Mouse (Mus musculus) kidney, embryonic 14.5 days (tissue): ENCODE measurements around the gene Cnr1. TPM values are rescaled to one million over a fixed set of nuclear protein-coding genes. Genes with fewer than 3 reads are reported as not detected.

Experiments
- ATAC-seq: fragments of 200-750 bp; cut with Nextera tagmentation; 2 replicates; pipeline ENCODE4 v1.8.0; 2017; ENCODE audit warnings: moderate number of reproducible peaks, mild to moderate bottlenecking, moderate TSS enrichment, moderate library complexity; ENCODE audit not compliant: low FRiP score, low TSS enrichment
- H3K27ac ChIP-seq: fragments of 300-500 bp; sonication (generic); 2 replicates; pipeline ENCODE4 v1.5.1; 2014; ENCODE audit warnings: low read depth, mild to moderate bottlenecking, low read length, moderate library complexity, mixed read lengths
- H3K27me3 ChIP-seq: fragments of 300-500 bp; sonication (generic); 2 replicates; pipeline ENCODE4 v1.6.1; 2014; ENCODE audit warnings: mild to moderate bottlenecking, low read length; ENCODE audit not compliant: control insufficient read depth, insufficient read depth
- H3K36me3 ChIP-seq: fragments of 300-500 bp; sonication (generic); 2 replicates; pipeline ENCODE4 v1.6.1; 2014; ENCODE audit warnings: low read length, mixed read lengths; ENCODE audit not compliant: control insufficient read depth, insufficient read depth
- H3K4me1 ChIP-seq: fragments of 300-500 bp; sonication (generic); 2 replicates; pipeline ENCODE4 v1.6.1; 2014; ENCODE audit warnings: low read length, mixed read lengths; ENCODE audit not compliant: control insufficient read depth, insufficient read depth
- H3K4me2 ChIP-seq: fragments of 300-500 bp; sonication (generic); replicated peaks from 2 replicates; pipeline ENCODE4 v1.6.1; 2014; ENCODE audit warnings: low read depth, mild to moderate bottlenecking, low read length
- H3K4me3 ChIP-seq: fragments of 300-500 bp; sonication (generic); 2 replicates; pipeline ENCODE4 v1.5.1; 2014; ENCODE audit warnings: mild to moderate bottlenecking, low read length
- H3K9ac ChIP-seq: fragments of 300-500 bp; sonication (generic); 2 replicates; pipeline ENCODE4 v1.6.1; 2014; ENCODE audit warnings: low read depth, mild to moderate bottlenecking, low read length, moderate library complexity
- H3K9me3 ChIP-seq: fragments of 300-500 bp; sonication (generic); 2 replicates; pipeline ENCODE4 v1.6.1; 2016; ENCODE audit warnings: low read length; ENCODE audit not compliant: control insufficient read depth
- WGBS: fragments of 180-500 bp; shearing (Covaris S2); extraction: QIAGEN DNeasy Blood & Tissue Kit; methylation state at CpG from one replicate; pipeline ENCODE4 v1.1.7; 2014; 5-methylcytosine and 5-hydroxymethylcytosine counted together
- polyA plus RNA-seq: library from polyadenylated mRNA; unstranded; fragments of >200 nt; fragmentation: Nextera tagmentation; extraction: Ambion mirVana; gene quantifications from 2 replicates; pipeline ENCODE4 v1.2.1, GENCODE M21; 2014

Cnr1 gene
- polyA plus RNA-seq, 1 experiment from 2014 or later, result 0.34 TPM

GRCm38 (mm10) chr4:33926010-33926409 is 1.6 kb downstream of the Cnr1 start:
- no peak overlapping the region for H3K4me3 ChIP-seq
- H3K9me3 ChIP-seq, result no peaks in the 10 kb centered on the region
- no peaks in the 10 kb centered on the region for H3K4me1 ChIP-seq
- no peak overlapping the region for H3K27ac ChIP-seq
- no peak for ATAC-seq
- H3K4me2 ChIP-seq, result no peak overlapping the region
- no peaks in the 10 kb centered on the region for H3K36me3 ChIP-seq
- H3K27me3 ChIP-seq, result peaks cover 27% of the 10 kb centered on the region
- 50% methylated on average over 6 of the region's 6 CpGs for WGBS
- no peak overlapping the region for H3K9ac ChIP-seq

DNA sequence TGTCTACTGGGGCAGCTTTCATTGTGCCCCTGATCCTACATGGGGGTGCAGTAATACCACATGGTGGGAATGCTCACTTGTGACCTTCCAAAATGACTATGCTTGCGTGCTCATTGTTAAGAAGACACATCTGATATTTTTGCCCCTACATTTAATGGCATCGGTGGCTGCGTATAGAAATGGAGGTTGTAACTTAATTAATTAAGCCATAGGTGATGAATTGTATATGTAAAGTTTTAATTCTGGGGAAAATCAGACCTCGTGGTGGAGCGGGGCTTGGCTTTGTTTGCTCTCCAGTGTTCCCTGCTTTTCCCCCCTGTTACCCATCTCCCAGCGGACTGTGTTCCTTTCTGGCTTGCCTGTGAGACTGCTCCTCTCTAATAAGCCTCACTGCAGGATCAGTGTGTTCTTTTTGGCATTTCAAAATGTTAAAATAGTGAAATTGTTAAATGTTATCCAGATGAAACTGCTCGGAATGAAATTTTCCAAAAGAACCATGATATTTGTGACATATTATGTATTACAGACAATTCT is 2.4 kb downstream of the Cnr1 start:
- H3K27me3 ChIP-seq, result peaks cover 24% of the 10 kb centered on the region
- H3K4me3 ChIP-seq, result no peak overlapping the region
- H3K9ac ChIP-seq, result no peak overlapping the region
- no peak for ATAC-seq
- H3K4me1 ChIP-seq, result no peaks in the 10 kb centered on the region
- no peaks in the 10 kb centered on the region for H3K9me3 ChIP-seq
- WGBS, result 88% methylated on average over 7 of the region's 7 CpGs
- H3K36me3 ChIP-seq, result no peaks in the 10 kb centered on the region
- no peak overlapping the region for H3K27ac ChIP-seq
- no peak overlapping the region for H3K4me2 ChIP-seq

- Histone ChIP-seq H3K36me3 (no peaks in the 10 kb centered on the region), H3K9me3 (no peaks in the 10 kb centered on the region), H3K27me3 (peaks cover 16% of the 10 kb centered on the region), H3K4me2 (no peak overlapping the region), H3K4me3 (no peak overlapping the region), H3K27ac (no peak overlapping the region), H3K4me1 (no peaks in the 10 kb centered on the region), H3K9ac (no peak overlapping the region)
- ATAC-seq, result no peak
- WGBS, result 94% methylated on average over 3 of the region's 3 CpGs
Observed at GRCm38 (mm10) chr4:33927644-33928043, 3.3 kb downstream of the Cnr1 start.

DNA sequence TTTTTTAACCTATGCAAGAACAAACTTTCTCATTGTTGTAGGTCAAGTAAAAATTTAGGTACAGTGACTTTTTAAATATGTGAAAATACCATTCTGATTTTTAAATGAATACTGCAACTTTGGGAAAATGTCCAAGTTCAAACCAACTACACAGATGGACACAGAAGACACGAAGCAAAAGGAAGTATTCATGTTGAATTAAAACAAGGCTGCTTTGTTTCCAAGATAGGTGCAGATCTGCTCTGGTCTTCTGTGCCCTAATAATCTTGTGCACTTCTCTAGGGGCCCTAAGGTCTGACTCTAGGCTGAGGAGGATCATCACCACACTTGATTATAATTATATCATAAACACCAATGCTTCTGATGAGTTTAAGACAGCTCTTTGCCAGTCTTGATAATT is 4.1 kb downstream of the Cnr1 start:
- Histone ChIP-seq H3K36me3 (no peaks in the 10 kb centered on the region), H3K27ac (no peak overlapping the region), H3K9ac (no peak overlapping the region), H3K27me3 (peaks cover 13% of the 10 kb centered on the region), H3K4me2 (no peak overlapping the region), H3K4me3 (no peak overlapping the region), H3K4me1 (no peaks in the 10 kb centered on the region), H3K9me3 (no peaks in the 10 kb centered on the region)
- ATAC-seq, result no peak
- 65% methylated on average over 1 of the region's 1 CpGs for WGBS

DNA sequence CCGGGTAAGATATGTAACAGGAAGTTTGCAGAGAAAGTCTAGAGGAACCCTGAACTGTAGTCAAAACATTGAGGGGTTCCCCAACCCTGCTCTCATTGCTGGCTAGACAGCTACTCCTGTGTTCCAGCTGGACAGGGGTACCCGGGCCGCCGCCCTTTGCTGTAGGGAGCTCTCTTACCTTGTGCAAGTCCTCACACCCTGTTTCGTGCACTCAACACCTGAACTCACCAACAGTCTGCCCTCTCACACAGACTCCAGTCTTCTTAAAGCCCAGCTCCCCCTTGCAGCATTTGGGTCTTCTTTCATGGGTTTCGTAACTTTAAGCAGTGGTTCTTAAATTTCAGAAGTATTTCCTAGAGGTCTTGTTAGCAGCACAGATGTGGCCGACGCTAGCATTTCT is 7.0 kb downstream of the Cnr1 start:
- no peak for ATAC-seq
- no peaks in the 10 kb centered on the region for H3K4me1 ChIP-seq
- no peak overlapping the region for H3K9ac ChIP-seq
- no peaks in the 10 kb centered on the region for H3K9me3 ChIP-seq
- H3K27me3 ChIP-seq, result peaks cover 5% of the 10 kb centered on the region; the same call in 1 of the 2 replicates
- 88% methylated on average over 8 of the region's 8 CpGs for WGBS
- H3K27ac ChIP-seq, result no peak overlapping the region
- no peaks in the 10 kb centered on the region for H3K36me3 ChIP-seq
- no peak overlapping the region for H3K4me2 ChIP-seq
- H3K4me3 ChIP-seq, result no peak overlapping the region

- Histone ChIP-seq H3K27me3 (no peaks in the 10 kb centered on the region), H3K4me3 (no peak overlapping the region), H3K4me2 (no peak overlapping the region), H3K27ac (no peak overlapping the region), H3K36me3 (no peaks in the 10 kb centered on the region), H3K9me3 (no peaks in the 10 kb centered on the region), H3K4me1 (no peaks in the 10 kb centered on the region), H3K9ac (no peak overlapping the region)
- ATAC-seq, result no peak
- 82% methylated on average over 5 of the region's 5 CpGs for WGBS
Observed at GRCm38 (mm10) chr4:33941557-33941956, 17.2 kb downstream of the Cnr1 start.

GRCm38 (mm10) chr4:33943936-33944335 is 19.5 kb downstream of the Cnr1 start:
- no peaks in the 10 kb centered on the region for H3K27me3 ChIP-seq
- WGBS, result 95% methylated on average over 13 of the region's 13 CpGs
- H3K4me3 ChIP-seq, result no peak overlapping the region
- no peak overlapping the region for H3K27ac ChIP-seq
- no peaks in the 10 kb centered on the region for H3K36me3 ChIP-seq
- H3K9ac ChIP-seq, result no peak overlapping the region
- no peaks in the 10 kb centered on the region for H3K9me3 ChIP-seq
- H3K4me2 ChIP-seq, result no peak overlapping the region
- no peaks in the 10 kb centered on the region for H3K4me1 ChIP-seq
- ATAC-seq, result no peak

DNA sequence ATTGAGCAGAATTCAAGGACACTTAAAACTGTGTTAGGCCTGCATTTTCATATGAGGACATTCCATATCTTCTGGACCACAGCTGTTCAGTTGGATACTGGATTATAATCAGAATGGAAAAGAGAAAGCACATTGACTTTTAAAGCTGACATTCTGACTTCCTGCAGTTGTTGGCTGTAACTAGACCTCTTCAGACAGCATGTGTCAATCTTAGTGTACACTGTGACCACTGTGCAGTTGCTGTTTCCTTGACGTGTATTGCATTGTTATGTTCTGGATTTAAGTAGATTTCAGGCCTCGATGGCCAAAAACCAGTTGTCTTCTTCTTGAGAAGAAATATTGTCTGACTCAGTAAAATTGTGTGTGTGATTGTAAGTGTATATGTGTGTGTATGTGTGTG is 21.3 kb downstream of the Cnr1 start:
- Histone ChIP-seq H3K4me3 (no peak overlapping the region), H3K9me3 (no peaks in the 10 kb centered on the region), H3K9ac (no peak overlapping the region), H3K27me3 (no peaks in the 10 kb centered on the region), H3K4me1 (no peaks in the 10 kb centered on the region), H3K4me2 (no peak overlapping the region), H3K27ac (no peak overlapping the region), H3K36me3 (no peaks in the 10 kb centered on the region)
- no peak for ATAC-seq
- 78% methylated on average over 2 of the region's 2 CpGs for WGBS

DNA sequence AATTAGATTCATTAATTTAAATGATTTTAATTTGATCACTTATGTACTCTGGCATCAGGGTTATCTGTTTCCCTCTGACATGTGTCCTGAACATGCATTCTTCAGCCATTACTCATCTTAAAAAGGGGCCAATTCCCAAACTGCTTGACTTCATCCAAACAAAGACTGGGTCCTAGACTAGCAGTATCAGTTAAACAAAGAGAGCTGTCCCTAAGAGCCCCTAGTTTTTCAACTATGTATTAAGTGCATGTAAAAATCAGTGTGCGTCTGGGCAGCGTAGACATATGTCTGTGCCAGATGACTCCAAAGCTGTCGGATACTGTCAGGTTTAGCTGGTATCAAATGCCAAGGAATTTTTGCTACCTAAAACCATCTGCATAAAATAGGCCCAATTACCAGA is 23.2 kb downstream of the Cnr1 start:
- Histone ChIP-seq H3K27ac (no peak overlapping the region), H3K4me2 (no peak overlapping the region), H3K4me1 (no peaks in the 10 kb centered on the region), H3K4me3 (no peak overlapping the region), H3K9me3 (no peaks in the 10 kb centered on the region), H3K27me3 (no peaks in the 10 kb centered on the region), H3K9ac (no peak overlapping the region), H3K36me3 (no peaks in the 10 kb centered on the region)
- 93% methylated on average over 3 of the region's 3 CpGs for WGBS
- ATAC-seq, result no peak
